Mouse (Mus musculus) stomach, postnatal 0 days (tissue): ENCODE results near the gene Mertk. TPM values are rescaled to one million over a fixed set of nuclear protein-coding genes. Genes with fewer than 3 reads are reported as not detected.

Source experiments
- ATAC-seq: fragments of 200-750 bp; cut with Nextera tagmentation; 2 replicates; pipeline ENCODE4 v1.8.0; 2017; ENCODE audit not compliant: low FRiP score, low TSS enrichment
- DNase-seq: peaks from one replicate; pipeline ENCODE4 v3.0.0-alpha.2; 2016; ENCODE audit warnings: low spot score
- H3K27ac ChIP-seq: fragments of 300-500 bp; sonication (generic); replicated peaks from 2 replicates; pipeline ENCODE4 v1.5.1; 2014; ENCODE audit warnings: mild to moderate bottlenecking, control low read depth
- H3K27me3 ChIP-seq: fragments of 300-500 bp; sonication (generic); 2 replicates; pipeline ENCODE4 v1.6.1; 2014; ENCODE audit warnings: low read length; ENCODE audit not compliant: control insufficient read depth, insufficient read depth
- H3K36me3 ChIP-seq: fragments of 300-500 bp; sonication (generic); 2 replicates; pipeline ENCODE4 v1.6.1; 2014; ENCODE audit warnings: low read length, mixed read lengths; ENCODE audit not compliant: control insufficient read depth, insufficient read depth
- H3K4me1 ChIP-seq: fragments of 300-500 bp; sonication (generic); replicated peaks from 2 replicates; pipeline ENCODE4 v1.6.1; 2014; ENCODE audit warnings: antibody characterized with exemption; ENCODE audit not compliant: control insufficient read depth, insufficient read depth
- H3K4me2 ChIP-seq: fragments of 300-500 bp; sonication (generic); replicated peaks from 2 replicates; pipeline ENCODE4 v1.6.1; 2014; ENCODE audit warnings: low read depth, mild to moderate bottlenecking, control low read depth, moderate library complexity
- H3K4me3 ChIP-seq: fragments of 300-500 bp; sonication (generic); 2 replicates; pipeline ENCODE4 v1.5.1; 2014; ENCODE audit warnings: low read depth, low read length, control low read depth
- H3K9ac ChIP-seq: fragments of 300-500 bp; sonication (generic); 2 replicates; pipeline ENCODE4 v1.6.1; 2014; ENCODE audit warnings: mild to moderate bottlenecking, low read length, control low read depth, mixed read lengths
- H3K9me3 ChIP-seq: fragments of 300-500 bp; sonication (generic); 2 replicates; pipeline ENCODE4 v1.6.1; 2016; ENCODE audit warnings: low read length; ENCODE audit not compliant: control insufficient read depth
- CTCF ChIP-seq: IDR thresholded peaks from 2 replicates; pipeline ENCODE4 v1.5.1; 2016; ENCODE audit warnings: antibody characterized with exemption, low read depth, mild to moderate bottlenecking, moderate library complexity
- EP300 ChIP-seq: optimal IDR thresholded peaks from 2 replicates; pipeline ENCODE3; 2016; ENCODE audit warnings: antibody characterized with exemption
- WGBS: fragments of 180-500 bp; shearing (Covaris S2); extraction: QIAGEN DNeasy Blood & Tissue Kit; methylation state at CpG from one replicate; pipeline ENCODE4 v1.1.7; 2014; 5-methylcytosine and 5-hydroxymethylcytosine counted together
- polyA plus RNA-seq: library from polyadenylated mRNA; unstranded; fragments of >200 nt; fragmentation: Nextera tagmentation; extraction: Ambion mirVana; gene quantifications from 2 replicates; pipeline ENCODE4 v1.2.1, GENCODE M21; 2015

Mertk gene
- polyA plus RNA-seq, 1 experiment from 2014 or later = 1.6 TPM

DNA sequence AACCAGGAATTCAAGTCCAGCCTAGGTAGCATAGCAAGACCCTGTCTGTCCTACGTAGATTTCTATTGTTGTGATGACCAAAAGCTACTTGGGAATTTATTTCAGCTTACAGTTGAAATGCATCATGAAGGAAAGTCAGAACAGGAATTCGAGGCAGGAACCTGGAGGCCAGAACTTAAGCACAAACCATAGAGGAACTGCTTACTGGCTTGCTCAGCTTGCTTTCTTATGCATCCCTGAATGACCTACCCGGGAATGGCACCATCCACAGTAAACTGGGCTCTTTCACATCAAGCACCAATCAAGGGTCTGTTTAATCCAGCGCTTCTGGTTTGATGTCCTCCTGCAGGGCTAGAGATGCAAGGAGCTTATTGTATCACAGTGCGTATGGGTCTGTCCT, 1.2 kb upstream of the Mertk start:
- ATAC-seq (no peak), DNase-seq (no peak)
- no peaks in the 10 kb centered on the region for H3K36me3 ChIP-seq
- H3K9ac ChIP-seq = peak overlapping the region; percentile 62
- peak overlapping the region; percentile 74; the same call in 1 of the 2 replicates for H3K4me3 ChIP-seq
- no peak for TF ChIP-seq EP300
- TF ChIP-seq CTCF = no peak
- H3K27ac ChIP-seq = peak overlapping the region; percentile 93
- 46% methylated on average over 5 of the region's 5 CpGs for WGBS
- no peaks in the 10 kb centered on the region for H3K4me1 ChIP-seq
- no peaks in the 10 kb centered on the region for H3K27me3 ChIP-seq
- no peaks in the 10 kb centered on the region for H3K9me3 ChIP-seq
- H3K4me2 ChIP-seq = peak overlapping the region; percentile 83

DNA sequence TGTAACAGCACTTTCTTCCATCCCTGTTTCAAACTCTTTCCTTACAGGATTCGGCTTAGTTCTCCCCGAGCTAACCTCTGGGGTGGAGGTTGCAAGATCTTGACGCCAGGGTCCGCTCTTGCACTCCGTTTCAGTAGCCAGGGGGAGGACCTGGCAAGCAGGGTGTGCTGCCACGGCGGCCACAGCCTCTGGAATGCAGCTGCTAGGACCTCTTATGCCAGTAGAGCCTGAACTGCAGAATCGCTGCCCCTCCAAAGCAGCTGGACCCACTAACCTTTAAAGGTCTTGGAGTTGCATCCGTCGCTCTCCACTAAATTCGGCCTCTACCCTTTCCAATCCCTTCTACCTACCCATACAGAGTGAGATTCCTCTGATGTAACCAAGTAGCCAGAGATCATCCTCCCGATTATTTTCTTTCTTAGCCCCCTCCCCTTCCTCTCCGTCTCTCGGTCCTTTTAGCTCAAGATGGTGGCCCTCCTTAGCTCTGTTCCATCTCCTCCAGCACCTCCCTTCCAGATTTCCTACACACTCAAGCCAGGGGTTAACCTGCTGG, 540 bp upstream of the Mertk start:
- under 1% methylated on average over 14 of the region's 14 CpGs for WGBS
- Histone ChIP-seq H3K4me2 (peak overlapping the region; percentile 83), H3K4me1 (no peaks in the 10 kb centered on the region), H3K9me3 (no peaks in the 10 kb centered on the region), H3K4me3 (peak overlapping the region; percentile 74), H3K9ac (peak overlapping the region; percentile 62), H3K36me3 (no peaks in the 10 kb centered on the region), H3K27me3 (no peaks in the 10 kb centered on the region), H3K27ac (peak overlapping the region; percentile 93)
- TF ChIP-seq CTCF (peak; percentile 98), EP300 (no peak)
- ATAC-seq (peak; percentile 91), DNase-seq (peak; percentile 89)

DNA sequence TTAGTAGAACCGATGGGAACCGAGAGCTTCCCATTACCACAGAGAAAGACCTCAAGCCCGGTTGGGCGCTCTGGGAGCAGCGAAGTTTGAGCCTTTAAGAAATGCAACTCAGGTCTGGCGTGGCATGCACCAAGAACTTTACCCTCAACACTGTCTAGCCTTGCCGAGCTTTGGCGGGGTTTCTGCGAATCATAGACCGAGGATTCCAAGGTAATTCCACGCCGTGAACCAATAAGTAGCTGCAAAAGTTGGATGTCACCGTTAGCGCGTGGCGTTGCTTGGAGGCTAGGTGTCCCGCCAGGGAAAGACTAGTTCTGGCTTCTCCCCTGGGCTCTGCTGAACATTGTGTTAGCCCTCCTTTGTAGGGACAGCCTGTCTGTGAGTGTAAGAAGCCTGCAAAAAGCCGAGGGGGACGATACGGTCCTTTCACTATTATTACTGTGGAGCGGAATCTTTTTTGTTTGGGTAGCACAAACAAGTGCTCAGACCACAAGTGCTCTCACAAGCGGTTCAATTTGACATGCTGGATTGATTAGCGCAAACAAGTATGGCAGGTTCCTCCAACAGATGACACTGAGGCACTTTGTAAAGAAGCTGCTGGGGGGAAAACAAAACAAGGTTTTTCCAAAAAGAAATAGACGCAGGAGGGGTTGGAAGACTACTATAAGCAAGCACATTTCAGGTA, 587 bp downstream of the Mertk start:
- H3K4me3 ChIP-seq = peak overlapping the region; percentile 74
- ATAC-seq (peak; percentile 36), DNase-seq (peak; percentile 62)
- H3K27me3 ChIP-seq = no peaks in the 10 kb centered on the region
- peak overlapping the region; percentile 80 for H3K9ac ChIP-seq
- no peaks in the 10 kb centered on the region for H3K4me1 ChIP-seq
- H3K9me3 ChIP-seq = no peaks in the 10 kb centered on the region
- H3K36me3 ChIP-seq = no peaks in the 10 kb centered on the region
- WGBS = 1% methylated on average over 24 of the region's 24 CpGs
- H3K4me2 ChIP-seq = peak overlapping the region; percentile 83
- TF ChIP-seq CTCF = no peak
- no peak for TF ChIP-seq EP300
- H3K27ac ChIP-seq = peak overlapping the region; percentile 93

DNA sequence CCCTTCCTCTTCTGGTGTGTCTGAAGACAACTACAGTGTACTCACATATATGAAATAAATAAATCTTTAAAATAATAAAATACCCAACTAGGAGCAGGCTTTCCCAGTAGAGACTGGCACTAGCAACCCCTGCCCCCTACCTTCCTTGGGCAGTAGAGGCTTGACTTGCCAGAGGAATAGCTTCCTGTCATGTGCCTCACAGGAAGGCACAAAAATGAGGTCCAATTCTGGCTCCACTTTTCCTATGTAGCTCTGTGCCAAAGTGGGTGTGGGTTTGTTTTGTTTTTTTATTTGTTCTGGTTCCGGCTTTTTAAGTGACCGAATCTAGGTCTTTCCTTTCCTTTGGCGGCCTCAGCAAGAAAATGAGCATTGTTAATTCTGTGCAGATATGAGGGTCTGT, 5.7 kb downstream of the Mertk start:
- Histone ChIP-seq H3K4me1 (no peaks in the 10 kb centered on the region), H3K9me3 (no peaks in the 10 kb centered on the region), H3K9ac (no peak overlapping the region), H3K4me2 (no peak overlapping the region), H3K27me3 (no peaks in the 10 kb centered on the region), H3K4me3 (no peak overlapping the region), H3K36me3 (no peaks in the 10 kb centered on the region), H3K27ac (no peak overlapping the region)
- DNase-seq = no peak
- no peak for ATAC-seq
- TF ChIP-seq EP300 (no peak), CTCF (no peak)
- 83% methylated on average over 3 of the region's 3 CpGs for WGBS

DNA sequence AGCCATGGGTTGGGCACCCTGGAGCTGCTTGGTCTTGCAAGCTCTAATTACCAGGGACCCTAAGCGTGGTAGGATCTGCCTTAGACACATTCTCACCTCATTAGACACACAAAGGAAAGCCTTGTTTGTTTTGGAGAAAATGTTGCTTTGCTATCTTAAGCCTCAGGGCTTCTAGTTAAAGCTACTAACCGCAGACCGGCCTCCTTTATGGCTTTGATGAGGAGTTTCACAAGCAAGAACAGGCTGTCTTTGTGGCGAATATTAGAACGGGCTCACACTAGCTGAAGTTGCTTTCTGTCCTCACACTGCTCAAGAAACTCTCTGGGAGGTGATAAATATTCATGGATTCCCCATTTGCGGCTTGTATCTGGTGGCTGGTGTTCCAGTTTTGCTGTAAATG, 10.5 kb downstream of the Mertk start:
- WGBS = 52% methylated on average over 6 of the region's 6 CpGs
- H3K4me2 ChIP-seq = no peak overlapping the region
- no peak overlapping the region for H3K4me3 ChIP-seq
- no peak overlapping the region for H3K9ac ChIP-seq
- H3K4me1 ChIP-seq = no peaks in the 10 kb centered on the region
- no peak for TF ChIP-seq CTCF
- no peaks in the 10 kb centered on the region for H3K27me3 ChIP-seq
- no peak for ATAC-seq
- no peaks in the 10 kb centered on the region for H3K36me3 ChIP-seq
- H3K9me3 ChIP-seq = no peaks in the 10 kb centered on the region
- no peak overlapping the region for H3K27ac ChIP-seq
- DNase-seq = no peak

DNA sequence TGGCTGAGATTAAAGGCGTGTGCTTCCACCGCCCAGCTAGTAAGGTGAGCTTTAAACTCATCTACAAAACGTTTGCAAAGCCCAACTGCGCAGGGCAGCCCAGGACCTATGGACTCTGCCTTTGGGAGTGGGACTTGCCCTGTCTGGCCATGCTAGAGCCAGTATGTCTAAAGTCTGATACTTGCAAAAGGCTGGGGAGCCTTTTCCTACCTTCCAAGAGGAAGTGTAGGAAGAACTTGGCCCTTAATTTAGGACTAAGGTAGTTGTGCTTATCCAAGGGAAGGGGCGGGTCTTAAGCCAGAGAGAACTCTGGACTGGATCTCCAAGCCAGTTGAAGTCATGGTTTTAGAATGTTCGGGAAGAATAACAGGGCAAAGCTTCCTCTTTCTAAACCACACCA, 11.9 kb downstream of the Mertk start:
- no peaks in the 10 kb centered on the region for H3K9me3 ChIP-seq
- no peak overlapping the region for H3K4me2 ChIP-seq
- ATAC-seq (no peak; the same call in 1 of the 2 replicates), DNase-seq (no peak)
- H3K36me3 ChIP-seq = no peaks in the 10 kb centered on the region
- TF ChIP-seq EP300 (no peak), CTCF (no peak)
- no peak overlapping the region for H3K9ac ChIP-seq
- H3K4me3 ChIP-seq = no peak overlapping the region
- H3K4me1 ChIP-seq = 0 out of 2 replicates have a peak, but pooled peaks cover 2% of the 10 kb centered on the region
- H3K27ac ChIP-seq = no peak overlapping the region
- no peaks in the 10 kb centered on the region for H3K27me3 ChIP-seq
- WGBS = 66% methylated on average over 6 of the region's 6 CpGs
